Mouse (Mus musculus): ENCODE measurements around the gene Ggnbp2.

Ggnbp2 gene

DNA sequence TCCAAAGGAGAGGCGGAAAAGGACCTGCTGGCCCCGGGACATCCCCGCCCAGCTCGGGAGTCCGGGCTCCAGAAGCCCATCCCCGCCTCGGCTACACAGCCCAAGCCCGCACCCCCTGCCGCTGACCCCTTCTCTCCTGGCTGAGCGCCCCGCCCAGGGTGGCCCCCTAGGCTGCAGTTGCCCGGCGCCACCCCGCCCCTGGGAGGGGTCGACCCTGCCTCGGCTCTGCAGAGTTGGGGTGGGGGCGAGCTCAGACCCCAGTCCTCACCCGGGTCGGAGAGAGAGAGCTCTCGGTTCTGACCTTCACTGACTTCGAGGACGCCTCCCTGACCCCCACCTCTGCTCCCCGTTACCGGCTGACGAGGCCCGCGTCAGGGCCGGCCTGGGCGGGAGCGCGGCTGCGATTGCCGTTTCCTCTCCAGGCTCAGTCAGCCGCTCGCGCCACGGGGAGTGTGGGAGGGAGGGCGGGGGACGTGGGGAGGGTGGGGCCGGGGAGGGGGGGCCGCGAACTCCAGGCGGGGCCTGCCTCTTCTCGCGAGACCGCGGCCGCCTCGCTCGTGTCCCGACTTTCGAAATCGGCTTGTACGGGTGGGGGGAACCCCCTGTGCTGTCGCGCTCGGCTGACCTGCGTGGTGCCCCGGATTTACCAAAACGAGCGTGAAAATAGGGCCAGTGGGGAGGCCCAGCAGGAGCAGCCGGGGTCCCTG lies at the start of gene Ggnbp2:
Gene Ggnbp2 (minus strand): TSS at position 481 of the 707 bp plus-strand sequence.
- peak; percentile 90 for DNase-seq

DNA sequence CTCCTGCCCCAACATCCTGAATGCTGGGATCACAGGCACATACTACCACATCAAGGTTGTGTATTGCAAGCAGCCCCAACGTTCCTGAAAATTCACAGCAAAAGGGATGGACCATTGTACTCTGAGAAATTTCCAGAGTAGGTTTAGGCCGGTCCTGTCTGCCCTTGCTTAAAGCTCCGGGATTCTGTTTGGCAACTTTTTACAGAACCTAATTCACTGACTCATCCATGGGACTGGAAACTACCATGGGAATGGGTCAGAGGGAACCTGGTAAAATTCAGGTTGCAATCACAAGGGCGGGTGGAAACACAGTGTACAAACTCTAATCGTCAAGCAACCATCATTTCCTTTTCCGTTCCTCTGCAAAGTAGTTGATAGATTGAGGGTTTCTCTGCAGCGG lies 49.3 kb upstream of the Ggnbp2 start:
- DNase-seq = no peak

DNA sequence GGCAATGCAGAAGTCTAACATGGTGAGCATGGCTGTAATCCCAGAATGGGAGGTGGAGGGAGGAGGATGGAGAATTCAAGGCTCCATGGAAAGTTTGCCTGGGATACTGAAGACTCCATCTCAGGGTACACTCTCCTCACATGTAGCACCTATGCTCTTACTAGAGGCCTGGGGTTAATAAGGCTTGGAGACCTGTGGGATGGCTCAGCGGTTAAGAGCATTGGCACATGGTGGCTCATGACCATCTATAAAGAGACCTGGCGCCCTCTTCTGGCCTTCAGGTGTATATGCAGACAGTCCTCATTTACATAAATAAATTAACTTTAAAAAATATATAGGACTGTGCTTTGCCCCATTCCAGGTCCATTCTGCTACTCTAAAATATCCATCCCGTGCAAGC lies 48.7 kb upstream of the Ggnbp2 start:
- DNase-seq = no peak

DNA sequence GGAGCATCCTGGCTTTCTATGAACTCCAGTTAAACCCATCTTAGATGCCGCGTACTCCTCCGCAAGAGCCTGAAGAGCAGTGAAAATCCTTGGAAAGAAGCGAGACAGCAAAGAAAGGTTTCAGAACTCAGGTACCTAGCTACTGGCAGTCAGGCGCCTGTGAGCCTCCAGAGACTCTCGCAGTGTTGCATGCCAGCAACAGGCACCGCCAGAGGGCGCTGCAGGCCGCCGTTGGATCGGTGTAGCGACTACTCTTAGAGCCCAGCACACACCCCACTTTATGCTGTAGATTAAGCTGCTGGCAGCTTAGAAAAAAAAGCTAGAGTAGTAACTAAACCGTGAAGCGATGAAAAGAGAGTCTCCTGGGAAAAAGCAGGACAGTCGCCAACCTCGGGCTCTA lies 47.8 kb upstream of the Ggnbp2 start:
- peak; percentile 80 for DNase-seq

DNA sequence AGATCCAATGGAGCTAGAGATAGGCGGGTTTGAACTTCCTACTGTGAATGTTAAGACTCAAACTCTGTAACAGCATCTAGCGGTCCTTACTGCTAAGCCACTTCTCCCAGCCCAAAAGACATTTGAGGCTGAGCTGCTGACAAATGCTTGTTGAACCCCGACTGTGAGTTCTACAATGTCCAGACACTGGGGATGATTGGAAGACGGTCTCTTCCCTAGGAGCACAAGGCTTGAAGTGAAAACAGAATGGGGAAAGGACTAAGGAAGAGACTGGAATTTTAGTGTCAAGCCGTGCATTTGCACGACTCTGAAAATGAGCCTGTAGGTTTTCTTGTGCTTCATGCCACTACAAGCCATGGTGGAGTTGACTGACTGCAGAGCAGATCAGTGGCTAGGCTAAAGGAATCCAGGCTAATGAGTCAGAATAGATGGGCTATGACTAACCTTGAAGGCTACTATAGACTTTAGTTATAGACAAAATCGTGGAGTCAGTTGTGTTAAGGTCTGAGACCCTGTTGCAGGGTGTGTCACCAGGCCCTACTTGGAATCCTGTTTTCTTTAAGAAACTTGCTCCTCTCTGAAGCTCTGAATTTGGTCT lies 46.2 kb upstream of the Ggnbp2 start:
- DNase-seq = no peak

DNA sequence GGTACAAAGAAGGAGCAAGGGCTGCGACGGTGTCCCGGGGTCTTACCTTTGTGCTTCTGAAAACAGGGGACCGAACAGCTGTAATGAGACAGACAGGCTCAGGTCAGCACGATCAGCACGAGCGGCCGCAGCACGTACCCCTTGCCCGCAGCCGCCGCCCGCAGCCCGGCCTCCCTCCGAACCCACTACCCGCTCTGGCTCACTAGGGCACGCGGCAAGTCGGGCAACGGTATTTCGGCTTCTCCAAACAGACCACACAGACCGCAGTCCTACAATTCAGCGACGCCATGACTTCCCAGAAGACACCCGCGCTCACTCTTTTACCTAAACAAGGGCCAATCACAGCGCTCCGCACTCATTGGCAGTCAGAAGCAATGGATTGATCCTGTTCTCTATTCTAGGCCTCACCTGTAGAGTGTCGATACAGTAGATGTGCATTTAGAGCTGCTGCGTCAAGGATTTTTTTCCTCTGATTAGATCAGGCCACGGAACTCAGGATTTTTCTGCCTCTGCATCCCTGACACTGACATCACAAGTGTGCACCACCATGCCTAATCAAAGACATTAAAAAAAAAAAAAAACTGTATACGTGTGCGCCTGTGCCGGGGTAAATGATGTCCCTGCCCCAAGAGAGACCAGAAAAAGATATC lies 45.6 kb upstream of the Ggnbp2 start, which contains the start of gene Znhit3:
Gene Znhit3 (minus strand): TSS at position 314 of the 650 bp plus-strand sequence.
- peak; percentile 80 for DNase-seq

DNA sequence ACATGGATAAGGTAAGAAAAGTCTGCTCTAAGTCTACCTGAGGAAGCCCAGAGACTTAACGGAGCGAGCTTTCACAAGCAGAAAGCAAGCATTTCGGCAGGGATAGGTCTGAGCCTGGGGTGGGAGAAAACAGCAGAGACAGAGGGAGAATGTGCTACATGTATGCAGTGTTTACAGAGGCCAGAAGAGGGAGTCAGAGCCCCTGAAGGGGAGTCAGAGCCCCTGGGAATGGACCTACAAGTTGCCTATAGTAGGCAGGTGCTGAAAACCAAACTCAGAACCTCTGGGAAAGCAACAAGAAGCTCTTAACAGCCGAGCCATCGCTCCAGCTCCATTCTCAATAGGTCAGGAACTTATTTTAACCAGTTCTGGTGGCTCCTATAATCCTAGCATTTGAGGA lies 44.1 kb upstream of the Ggnbp2 start:
- no peak for DNase-seq

DNA sequence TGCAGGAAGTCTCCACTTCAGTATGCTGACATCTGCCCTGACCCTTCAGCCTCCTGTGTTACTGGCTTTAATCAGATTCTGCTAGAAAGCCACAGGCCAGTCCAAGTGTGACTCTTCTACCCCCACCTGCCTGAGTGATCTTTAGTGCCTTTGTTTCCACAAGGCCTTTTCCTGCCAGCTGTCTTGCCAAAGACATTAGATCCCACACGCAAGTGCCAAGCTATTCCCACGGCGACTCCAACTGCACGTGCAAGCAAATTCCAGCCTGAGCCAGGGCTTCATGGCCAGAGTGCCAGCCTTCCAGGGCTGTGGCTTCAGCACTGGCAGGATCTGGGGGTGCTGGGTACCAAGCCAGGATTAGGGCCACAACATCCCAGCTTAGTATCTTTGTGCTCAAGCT lies 39.8 kb upstream of the Ggnbp2 start:
- no peak for DNase-seq

DNA sequence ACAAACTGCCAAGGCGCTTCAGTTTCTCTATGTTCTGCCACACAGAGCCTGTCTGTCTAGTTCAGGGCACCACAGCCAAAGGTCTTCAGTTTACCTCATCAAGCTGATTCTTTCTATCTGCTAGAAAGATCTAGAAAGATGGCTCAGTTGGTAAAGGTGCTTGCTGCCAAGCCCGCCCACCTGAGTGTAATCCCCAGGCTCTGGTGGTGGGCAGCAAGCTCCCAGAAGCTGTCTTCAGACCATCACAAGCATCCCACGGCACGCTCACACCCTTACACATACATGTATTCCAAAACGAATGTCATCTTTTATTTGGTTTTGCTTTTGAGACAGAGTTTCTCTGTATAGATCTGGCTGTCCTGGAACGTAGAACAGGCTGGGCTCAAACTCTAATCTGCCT lies 37.9 kb upstream of the Ggnbp2 start:
- no peak for DNase-seq

DNA sequence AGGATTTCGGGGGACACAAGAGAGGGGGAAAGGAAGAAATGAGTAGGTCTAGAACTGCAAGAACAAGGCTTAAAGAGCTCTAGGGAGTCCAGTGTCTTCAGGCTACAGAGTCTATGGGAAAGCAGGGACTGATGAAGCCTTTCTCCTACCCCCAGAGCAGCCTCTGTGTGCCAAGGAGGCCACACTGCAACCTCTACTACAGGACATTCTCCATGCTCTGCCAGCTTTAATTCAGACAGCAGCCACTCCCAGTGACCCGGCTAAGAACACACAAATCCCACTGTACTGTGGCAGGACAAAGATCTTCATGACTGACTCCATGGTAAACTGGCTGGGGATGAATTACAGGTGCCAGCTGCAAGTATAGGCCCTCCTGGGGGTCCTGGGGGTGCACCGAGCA lies 36.5 kb upstream of the Ggnbp2 start:
- no peak for DNase-seq

DNA sequence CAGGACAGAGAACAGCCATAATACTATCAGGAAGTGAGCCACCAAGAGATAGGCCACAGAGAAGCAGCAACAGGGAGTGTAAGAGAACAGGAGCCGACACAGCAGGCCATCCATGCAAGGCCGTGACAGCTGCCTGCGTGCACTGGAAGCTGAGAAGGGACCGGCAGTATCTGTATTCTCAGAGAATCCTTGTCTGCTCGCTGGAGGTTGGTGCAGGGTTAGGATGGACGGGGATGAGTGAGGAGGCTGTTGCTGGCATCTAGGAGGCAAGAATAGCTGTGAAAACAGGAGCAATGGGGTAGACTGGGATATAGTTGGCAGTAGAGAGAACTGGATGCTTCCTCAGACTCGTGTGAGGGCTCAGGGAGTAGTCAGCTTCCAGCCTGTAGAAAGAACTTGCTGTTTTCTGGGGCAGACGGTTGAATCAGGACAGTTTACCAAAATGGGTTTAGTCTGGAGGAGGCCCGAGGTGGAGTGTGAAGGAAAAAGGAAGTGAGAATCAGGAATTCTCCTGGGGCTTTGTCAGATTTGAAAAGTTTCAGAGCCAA lies 34.1 kb upstream of the Ggnbp2 start:
- DNase-seq = no peak

DNA sequence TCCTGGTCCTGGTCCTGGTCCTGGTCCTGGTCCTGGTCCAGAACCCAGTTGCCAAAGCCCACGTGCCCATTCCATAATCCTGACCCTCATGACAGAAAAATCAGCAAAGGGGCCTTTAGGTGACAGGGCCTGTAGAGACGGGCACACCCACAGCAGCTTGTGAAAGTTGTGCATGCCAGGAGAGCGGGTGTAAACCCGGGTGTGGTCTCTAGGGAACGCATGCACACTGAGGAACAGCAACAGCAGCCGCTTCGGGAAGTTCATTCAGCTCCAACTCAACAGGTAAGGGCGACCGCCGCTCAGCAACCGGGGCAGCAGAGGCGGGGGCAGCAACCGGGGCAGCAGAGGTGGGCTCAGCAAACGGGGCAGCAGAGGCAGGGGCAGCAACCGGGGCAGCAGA lies 22.5 kb upstream of the Ggnbp2 start:
- DNase-seq = no peak

DNA sequence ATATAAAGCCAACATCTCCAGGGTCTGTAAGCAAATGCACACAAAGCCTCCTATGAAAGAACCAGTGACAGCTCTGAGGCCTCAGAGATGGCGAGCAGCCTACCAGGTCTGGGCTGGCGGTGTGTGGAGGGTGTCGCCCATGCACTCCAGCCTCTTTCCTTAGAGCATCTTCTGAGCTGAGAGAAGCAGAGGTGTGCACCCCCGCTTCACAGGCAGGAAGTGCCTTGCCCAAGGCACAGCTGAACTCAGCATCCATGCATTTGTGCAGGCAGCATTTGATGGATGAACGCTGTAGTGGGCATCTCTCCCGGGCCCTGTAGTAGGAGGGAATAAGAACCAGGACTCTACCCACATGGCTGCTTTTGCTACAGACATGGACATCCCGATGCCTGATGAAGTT lies 21.1 kb upstream of the Ggnbp2 start:
- no peak for DNase-seq

DNA sequence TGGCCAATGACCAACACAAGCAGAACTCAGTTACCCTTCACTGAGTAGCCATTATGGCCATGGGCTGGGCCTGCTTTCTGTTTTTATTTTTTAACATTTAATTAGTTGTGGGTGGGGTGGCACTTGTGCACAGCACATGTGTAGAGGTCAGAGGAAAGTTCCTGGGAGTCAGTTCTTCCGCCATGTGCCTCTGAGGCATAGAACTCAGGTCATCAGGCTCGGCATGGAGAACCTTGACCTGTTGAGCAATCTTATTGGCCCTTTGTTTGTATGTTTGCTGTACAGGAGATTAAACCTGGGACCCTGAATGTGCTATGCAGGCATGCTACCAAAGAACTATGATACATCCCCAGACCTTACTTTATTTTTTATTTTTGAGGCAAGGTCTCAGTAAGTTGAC lies 18.9 kb upstream of the Ggnbp2 start:
- no peak for DNase-seq

DNA sequence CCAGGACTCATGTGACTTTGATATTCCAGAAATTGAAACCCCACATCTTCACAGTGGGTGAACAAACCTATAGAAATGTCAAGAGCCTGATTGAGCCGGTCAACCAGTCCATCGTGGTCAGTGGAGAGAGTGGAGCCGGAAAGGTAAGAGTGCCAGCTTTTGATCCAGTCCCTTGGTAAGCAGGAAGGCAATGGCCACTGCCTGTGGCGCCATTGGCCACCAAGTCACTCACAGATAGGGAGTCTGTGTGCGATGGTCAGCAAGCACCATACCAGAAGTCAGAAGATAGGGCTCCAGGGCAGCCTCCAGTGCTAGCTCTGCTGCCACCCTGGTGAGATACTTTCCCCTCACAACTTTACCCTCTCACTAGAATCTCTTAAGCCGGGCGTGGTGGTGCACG lies 17.4 kb upstream of the Ggnbp2 start:
- DNase-seq = no peak

DNA sequence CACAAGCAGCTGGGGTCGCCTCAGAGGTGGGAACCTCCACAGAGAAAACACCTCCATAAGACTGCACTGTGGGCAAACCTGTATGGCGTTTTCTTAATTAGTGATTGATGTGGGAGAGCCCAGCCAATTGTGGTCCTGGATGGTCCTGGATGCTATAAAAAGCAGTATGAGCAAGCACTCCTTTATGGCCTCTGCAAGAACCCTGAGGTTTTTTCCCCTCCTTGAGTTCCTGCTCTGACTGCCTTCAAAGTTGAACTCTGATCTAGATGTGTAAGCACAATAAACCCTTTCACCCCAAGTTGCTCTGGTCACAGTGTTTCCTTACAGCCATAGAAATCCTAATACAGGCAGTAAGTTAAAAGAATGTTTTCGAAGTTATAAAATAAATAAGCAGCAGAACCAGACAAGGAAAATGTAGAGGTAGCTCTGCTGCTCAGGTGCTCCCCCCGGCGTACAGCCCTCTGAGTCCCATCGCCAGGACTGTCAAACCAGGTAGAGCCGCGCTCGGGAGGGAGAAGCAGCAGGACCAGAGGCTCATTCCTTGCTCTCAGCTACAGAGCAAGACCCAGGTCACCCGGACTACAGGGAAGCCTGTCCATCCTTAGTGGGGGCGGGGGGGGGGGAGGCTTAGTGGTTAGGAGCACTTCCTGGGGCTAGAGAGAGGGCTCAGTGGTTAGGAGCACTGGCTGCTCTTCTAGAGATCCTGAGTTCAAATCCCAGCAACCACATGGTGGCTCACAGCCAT lies 16.3 kb upstream of the Ggnbp2 start:
- no peak for DNase-seq

DNA sequence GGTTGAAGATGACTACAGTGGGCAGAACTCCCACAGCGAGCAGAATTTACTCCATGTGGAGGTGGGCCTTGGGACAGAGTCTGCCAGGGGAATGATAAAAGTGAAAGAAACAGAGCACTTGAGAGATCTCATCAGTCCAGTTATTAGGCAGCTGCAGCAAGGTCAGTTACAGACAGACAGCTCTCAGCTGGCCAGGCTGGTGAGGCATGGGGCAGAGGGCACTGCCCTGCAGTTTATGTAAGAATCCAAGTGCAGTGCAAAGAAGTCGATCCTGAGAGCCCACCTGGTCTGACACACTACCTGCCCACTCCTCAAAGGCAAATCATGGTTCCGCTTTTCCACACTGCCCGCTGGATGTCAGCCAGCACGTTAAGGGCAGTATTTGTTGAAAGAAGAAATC lies 15.6 kb upstream of the Ggnbp2 start:
- DNase-seq = no peak

DNA sequence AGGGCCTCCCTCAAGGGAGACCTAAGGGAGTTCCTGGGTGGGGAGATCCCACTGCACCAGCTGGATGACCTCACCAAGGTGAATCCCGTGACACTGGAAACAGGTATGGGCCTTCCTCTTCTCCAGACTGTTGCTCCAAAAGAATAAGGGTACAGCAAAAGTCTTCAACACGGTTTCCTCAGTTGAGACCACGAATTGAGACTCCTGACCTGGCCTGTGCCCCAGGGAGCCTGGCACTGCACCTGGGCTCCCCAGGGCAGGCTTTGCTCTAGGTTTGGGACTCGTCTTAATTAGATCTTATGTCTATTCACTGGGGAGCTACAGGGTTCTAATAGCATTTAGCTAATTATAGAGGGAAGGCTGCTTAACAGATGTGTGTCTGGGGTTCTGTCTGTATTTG lies 14.6 kb upstream of the Ggnbp2 start:
- no peak for DNase-seq

DNA sequence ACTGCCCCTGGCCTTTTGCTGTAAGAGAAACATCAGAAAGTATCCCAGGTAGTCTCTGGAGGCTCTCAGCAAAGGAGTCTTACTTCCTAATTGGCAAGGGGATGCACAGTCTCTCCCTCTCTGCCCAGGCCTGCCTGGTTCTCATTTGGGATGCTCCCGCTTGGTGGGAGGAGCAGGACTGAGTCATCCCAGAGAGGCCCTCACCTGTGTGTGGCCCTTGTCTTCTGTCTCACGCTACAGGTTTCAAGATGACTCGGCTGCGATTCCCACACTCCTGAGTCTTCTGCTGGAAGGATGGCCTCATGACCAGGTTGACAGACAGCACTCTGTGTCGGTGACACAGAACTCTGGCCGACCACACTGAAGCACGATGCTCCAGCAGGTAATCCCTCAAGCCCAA lies 11.7 kb upstream of the Ggnbp2 start:
- no peak for DNase-seq

DNA sequence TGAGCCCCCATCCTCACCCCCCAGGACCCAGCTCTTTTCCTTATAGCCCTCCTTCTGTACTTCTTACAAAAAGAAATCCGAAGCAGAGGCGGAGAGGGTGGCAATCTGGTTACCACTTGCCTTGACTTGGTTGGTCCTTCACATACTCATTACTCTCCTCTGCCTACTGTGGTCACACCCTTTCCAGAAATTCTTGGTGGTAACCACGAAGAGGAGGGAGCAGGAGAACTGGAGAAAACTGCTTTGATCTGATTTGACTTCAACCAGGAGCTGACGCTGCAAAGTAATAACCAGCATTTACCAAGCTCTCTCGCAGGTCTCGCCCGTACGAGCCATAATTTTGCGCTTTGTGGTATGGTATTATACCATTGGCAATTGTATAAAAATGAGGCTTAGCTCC lies 10.4 kb upstream of the Ggnbp2 start:
- no peak for DNase-seq

DNA sequence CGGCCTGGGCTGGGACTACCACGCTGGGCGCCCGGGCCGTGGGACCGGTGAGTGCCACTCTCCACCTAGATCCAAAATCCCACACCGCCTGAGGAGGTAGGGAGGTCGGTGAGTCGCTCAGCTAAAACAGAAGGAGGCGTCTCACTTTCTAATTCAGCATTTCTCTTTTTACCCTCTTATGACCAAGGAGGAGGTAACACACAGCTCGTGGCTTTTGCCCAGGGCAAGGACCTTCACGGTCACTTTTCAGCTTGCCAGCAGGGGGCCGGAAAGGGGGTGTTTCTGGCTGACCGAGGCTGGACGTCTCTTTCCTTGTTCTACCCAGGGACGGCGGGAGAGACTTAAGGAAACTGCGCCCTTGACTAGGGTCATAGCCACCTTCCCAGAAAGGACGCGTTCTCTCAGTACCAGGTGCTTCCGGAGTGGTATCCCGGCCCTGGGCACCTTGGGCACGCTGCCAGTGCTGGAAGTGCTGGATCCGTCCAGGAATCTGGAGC lies 9.9 kb upstream of the Ggnbp2 start:
- DNase-seq = no peak

DNA sequence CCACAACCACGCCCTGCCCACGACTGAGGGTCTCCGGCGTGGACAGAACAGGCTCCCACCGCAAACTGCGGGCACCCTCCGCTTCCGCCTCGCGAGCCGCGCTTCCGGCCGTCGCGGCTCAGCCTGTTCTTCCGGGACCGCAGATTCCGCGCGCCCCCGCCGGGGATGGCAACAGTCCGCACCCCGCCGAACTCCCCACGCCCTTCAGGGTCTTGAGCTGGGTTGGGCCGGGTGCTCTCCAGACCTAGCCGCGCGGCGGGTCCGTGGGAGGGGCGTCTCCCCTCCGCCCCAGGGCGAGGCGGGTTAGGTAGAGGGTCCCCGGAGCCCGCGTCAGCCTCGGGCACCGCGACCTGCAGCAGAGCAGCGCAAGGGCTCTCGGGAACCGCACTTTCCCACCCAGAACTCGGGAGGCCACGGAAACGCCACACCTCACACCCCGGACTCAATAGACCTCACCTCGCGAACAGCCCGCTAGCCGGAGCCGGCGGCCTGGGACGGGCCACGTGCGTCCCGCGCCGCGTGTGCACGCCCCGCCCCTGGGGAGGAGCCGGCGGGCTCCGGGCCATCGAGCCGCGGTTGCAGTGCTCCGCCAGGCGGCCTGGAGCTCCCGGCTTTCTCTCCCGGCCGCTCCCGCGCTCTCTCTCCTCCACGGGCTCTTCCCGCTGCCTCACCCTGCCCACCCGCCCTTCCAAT lies 9.3 kb upstream of the Ggnbp2 start, which contains the start of the genes Myo19 and Pigw:
Gene Myo19 (plus strand): TSS at position 377 of the 693 bp plus-strand sequence.
Gene Pigw (minus strand): TSS at position 514 of the 693 bp plus-strand sequence.
- peak; percentile 85 for DNase-seq
